Mouse (Mus musculus): ENCODE data around the gene Slc25a23.
"Not testable (repeated sequence)": the region's sequence is repeated elsewhere in the genome, so short reads cannot be mapped to it uniquely, and the experiment has no call there.

Gene Slc25a23

GRCm38 (mm10) chr17:57070699-57071098 lies 11.0 kb upstream of the Slc25a23 start:
- no peak for DNase-seq (ENCODE audit: low spot score)

GRCm38 (mm10) chr17:57070272-57070671 lies 10.6 kb upstream of the Slc25a23 start:
- DNase-seq (ENCODE audit: low spot score), result no peak

GRCm38 (mm10) chr17:57066908-57067307 lies 7.2 kb upstream of the Slc25a23 start:
- DNase-seq (ENCODE audit: low spot score), result no peak

- no peak for DNase-seq (ENCODE audit: low spot score)
Measured at GRCm38 (mm10) chr17:57063031-57063430, 3.4 kb upstream of the Slc25a23 start.

- DNase-seq (ENCODE audit: low spot score), result no peak
Measured at GRCm38 (mm10) chr17:57062548-57062947, 2.9 kb upstream of the Slc25a23 start.

- DNase-seq (ENCODE audit: low spot score), result peak; percentile 29
Measured at GRCm38 (mm10) chr17:57062011-57062521, 2.4 kb upstream of the Slc25a23 start.

- no peak for DNase-seq (ENCODE audit: low spot score)
Measured at GRCm38 (mm10) chr17:57061069-57061468, 1.4 kb upstream of the Slc25a23 start.

- DNase-seq (ENCODE audit: low spot score), result peak; percentile 90
Measured at GRCm38 (mm10) chr17:57060231-57060801, 653 bp upstream of the Slc25a23 start.

- no peak for DNase-seq (ENCODE audit: low spot score)
Measured at GRCm38 (mm10) chr17:57058891-57059485, 675 bp downstream of the Slc25a23 start, which contains the start of gene Crb3. Gene Crb3 (plus strand): TSS chr17:57059105.

GRCm38 (mm10) chr17:57056246-57056645 lies 3.4 kb downstream of the Slc25a23 start:
- no peak for DNase-seq (ENCODE audit: low spot score)

- DNase-seq (ENCODE audit: low spot score), result not testable (repeated sequence)
Measured at GRCm38 (mm10) chr17:57051679-57052078, 8.0 kb downstream of the Slc25a23 start.

GRCm38 (mm10) chr17:57048816-57049215 lies 10.8 kb downstream of the Slc25a23 start:
- DNase-seq (ENCODE audit: low spot score), result no peak

- no peak for DNase-seq (ENCODE audit: low spot score)
Measured at GRCm38 (mm10) chr17:57047406-57047805, 12.3 kb downstream of the Slc25a23 start.

- no peak for DNase-seq (ENCODE audit: low spot score)
Measured at GRCm38 (mm10) chr17:57041554-57041953, 18.1 kb downstream of the Slc25a23 start, which contains the start of gene Slc25a41. Gene Slc25a41 (minus strand): TSS chr17:57041654.

GRCm38 (mm10) chr17:57038978-57039377 lies 20.7 kb downstream of the Slc25a23 start:
- no peak for DNase-seq (ENCODE audit: low spot score)

- no peak for DNase-seq (ENCODE audit: low spot score)
Measured at GRCm38 (mm10) chr17:57032854-57033253, 26.8 kb downstream of the Slc25a23 start.

GRCm38 (mm10) chr17:57031661-57032420 lies 27.8 kb downstream of the Slc25a23 start:
- peak; percentile 94 for DNase-seq (ENCODE audit: low spot score)

GRCm38 (mm10) chr17:57030931-57031660 lies 28.6 kb downstream of the Slc25a23 start, which contains the start of gene Khsrp:
Gene Khsrp (minus strand): TSS chr17:57031522.
- DNase-seq (ENCODE audit: low spot score), result peak; percentile 33

- DNase-seq (ENCODE audit: low spot score), result no peak
Measured at GRCm38 (mm10) chr17:57029691-57030090, 30.0 kb downstream of the Slc25a23 start.

- DNase-seq (ENCODE audit: low spot score), result no peak
Measured at GRCm38 (mm10) chr17:57027471-57027870, 32.2 kb downstream of the Slc25a23 start.

- DNase-seq (ENCODE audit: low spot score), result no peak
Measured at GRCm38 (mm10) chr17:57020960-57021359, 38.7 kb downstream of the Slc25a23 start.

- no peak for DNase-seq (ENCODE audit: low spot score)
Measured at GRCm38 (mm10) chr17:57019693-57020092, 40.0 kb downstream of the Slc25a23 start.

Measured in ovary, postnatal 14 days (tissue).